Mouse (Mus musculus) MEL-GATA-1-ER (cell line): Measurements from ENCODE around the gene Orc4.
"Not testable (repeated sequence)": the region's sequence is repeated elsewhere in the genome, so short reads cannot be mapped to it uniquely, and the experiment has no call there.

Experiments
- DNase-seq: peaks from one replicate; pipeline ENCODE4 v3.0.0-alpha.2; 2012; ENCODE audit warnings: low read depth; ENCODE audit errors: extremely low read depth

The Orc4 gene

GRCm38 (mm10) chr2:48950252-48950315 lies at the start of gene Orc4:
Orc4 (minus strand) TSS chr2:48950277.
- DNase-seq: no peak

- DNase-seq: no peak
Observed at GRCm38 (mm10) chr2:48990322-48990721, 40.2 kb upstream of the Orc4 start.

- no peak for DNase-seq
Observed at GRCm38 (mm10) chr2:48978920-48979319, 28.8 kb upstream of the Orc4 start.

- no peak for DNase-seq
Observed at GRCm38 (mm10) chr2:48956591-48956990, 6.5 kb upstream of the Orc4 start.

GRCm38 (mm10) chr2:48950316-48950880 lies 321 bp upstream of the Orc4 start:
- peak; percentile 35 for DNase-seq

- DNase-seq: peak; percentile 35
Observed at GRCm38 (mm10) chr2:48949743-48950251, 280 bp downstream of the Orc4 start.

DNA sequence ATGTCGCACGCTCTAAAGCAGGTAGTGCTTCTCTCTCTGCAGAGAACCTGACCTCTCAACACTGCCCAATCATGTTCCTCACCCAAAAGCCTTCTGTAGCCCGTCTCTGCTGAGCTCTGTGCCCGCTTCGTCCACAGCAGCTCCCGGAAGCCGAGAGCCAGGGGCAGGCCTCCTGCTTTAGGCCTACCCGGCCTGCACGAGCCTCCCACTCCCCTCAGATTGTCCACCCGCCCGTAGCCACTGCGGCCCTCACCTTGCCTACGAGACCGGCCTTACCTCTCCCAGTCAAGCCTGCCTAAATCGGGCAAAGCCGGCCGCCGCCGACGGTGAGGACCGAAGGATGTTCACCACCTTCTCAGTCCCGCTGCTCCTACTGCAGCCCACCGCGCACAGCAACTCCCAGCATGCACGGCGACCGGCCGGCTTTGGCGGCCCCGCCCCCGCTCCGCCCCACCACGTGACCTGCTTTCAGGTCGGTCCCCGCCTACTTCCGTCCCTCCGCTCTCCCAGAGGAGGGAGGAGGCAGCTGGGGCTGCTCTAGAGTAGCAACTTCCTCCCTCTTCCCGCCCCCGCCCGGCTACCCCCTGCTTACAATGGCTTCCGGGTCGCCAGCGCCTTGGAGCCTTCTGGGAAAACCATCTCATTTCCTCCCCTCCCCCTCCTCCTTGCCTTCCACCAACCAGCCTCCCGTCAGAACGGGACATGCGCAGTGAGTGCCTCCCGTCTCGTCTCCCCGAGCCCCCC lies 1.1 kb downstream of the Orc4 start, which contains the start of gene Mbd5:
Gene Mbd5, plus strand, starts transcription at position 668 of the 744 bp plus-strand sequence.
- peak; percentile 95 for DNase-seq

DNA sequence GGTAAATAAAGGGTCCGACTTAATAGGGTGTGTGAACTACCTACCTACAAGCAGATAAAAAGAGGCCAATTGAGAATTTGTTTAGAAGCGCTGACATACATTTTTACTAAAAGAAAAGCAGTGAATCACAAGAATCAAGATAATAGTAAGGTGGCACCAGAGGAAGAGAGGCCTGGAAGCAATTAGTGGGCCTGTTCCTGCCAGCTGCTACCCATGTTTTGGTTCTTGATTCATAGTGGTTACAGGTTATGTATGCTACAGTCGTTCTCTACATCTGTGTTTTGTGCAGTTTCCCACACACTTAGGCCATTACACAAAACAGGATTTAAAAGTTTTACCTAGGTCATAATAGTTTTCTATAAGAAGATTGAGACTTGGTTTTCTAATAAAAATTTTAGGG lies 2.3 kb downstream of the Orc4 start:
- DNase-seq: no peak

DNA sequence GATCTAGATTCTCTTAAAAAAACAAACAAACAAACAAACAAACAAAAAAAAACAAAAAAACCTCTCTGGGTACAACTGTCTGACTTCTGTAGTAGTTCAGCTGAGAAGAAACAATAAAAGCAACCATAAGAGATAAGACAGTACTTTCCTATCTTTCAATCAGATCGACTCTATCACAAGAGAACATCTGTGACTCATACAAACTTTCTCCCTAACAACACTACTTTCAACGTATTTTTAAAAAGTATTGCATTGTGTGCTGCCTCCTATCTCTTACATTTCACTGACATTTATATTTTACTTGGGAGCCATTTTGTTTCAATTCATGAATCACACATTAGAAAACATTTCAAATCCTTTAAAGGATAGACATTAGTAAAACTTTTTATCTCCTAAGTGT lies 15.0 kb downstream of the Orc4 start:
- no peak for DNase-seq

DNA sequence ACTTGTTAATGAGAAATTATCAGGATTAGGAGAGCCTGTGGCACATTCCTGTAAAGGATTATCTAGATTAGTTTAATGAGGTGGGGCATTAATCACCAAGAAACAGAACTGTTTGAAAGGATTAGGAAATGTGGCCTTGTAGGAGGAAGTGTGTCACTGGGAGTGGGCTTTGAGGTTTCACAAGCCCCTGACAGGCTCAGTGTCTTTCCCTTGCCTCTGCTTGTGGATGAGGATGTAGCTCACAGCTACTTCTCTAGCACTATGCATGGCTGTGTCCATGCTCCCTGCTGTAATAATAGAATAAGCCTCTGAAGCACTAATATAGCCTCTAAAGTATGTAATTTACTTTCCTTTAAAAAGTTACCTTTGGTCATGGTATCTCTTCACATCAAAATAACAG lies 34.2 kb downstream of the Orc4 start:
- DNase-seq: no peak

- no peak for DNase-seq
Observed at GRCm38 (mm10) chr2:48914185-48914584, 35.9 kb downstream of the Orc4 start.

- no peak for DNase-seq
Observed at GRCm38 (mm10) chr2:48908866-48909265, 41.2 kb downstream of the Orc4 start.

GRCm38 (mm10) chr2:48895186-48895585 lies 54.9 kb downstream of the Orc4 start:
- DNase-seq: no peak

- peak; percentile 27 for DNase-seq
Observed at GRCm38 (mm10) chr2:48885945-48886344, 64.1 kb downstream of the Orc4 start.

- no peak for DNase-seq
Observed at GRCm38 (mm10) chr2:48868199-48868913, 81.7 kb downstream of the Orc4 start.

- DNase-seq: not testable (repeated sequence)
Observed at GRCm38 (mm10) chr2:48865596-48865995, 84.5 kb downstream of the Orc4 start.
